Mouse (Mus musculus) ES-E14 (cell line): ENCODE measurements at regions not wholly inside any gene's neighbourhood (a gene's known extent, or its start where the extent isn't known, plus 50 kb on each side); places are given as distances from the start of the nearest gene placed in this dataset.
A peak's percentile ranks its signal among the peaks of the same experiment; 100 is the strongest.

ENCODE experiments used
- DNase-seq: peaks from one replicate; pipeline ENCODE4 v3.0.0-alpha.2; 2013; ENCODE audit warnings: low read depth, low spot score
- H3K27ac ChIP-seq: 2 replicates; pipeline ENCODE4 v1.5.1; 2012; ENCODE audit warnings: low read depth, mild to moderate bottlenecking, low read length, moderate library complexity, mixed read lengths; ENCODE audit not compliant: poor library complexity, insufficient read depth, severe bottlenecking
- H3K36me3 ChIP-seq: 2 replicates; pipeline ENCODE4 v1.6.1; 2012; ENCODE audit warnings: mild to moderate bottlenecking, low read length, moderate library complexity, mixed read lengths; ENCODE audit not compliant: control insufficient read depth, poor library complexity, insufficient read depth, severe bottlenecking
- H3K4me1 ChIP-seq, 2 experiments: fragments of 150-350 bp in 1 of 2; sonication (generic) in 1 of 2; 2 replicates each; pipeline ENCODE4 v1.6.1; 2012; ENCODE audit warnings: low read length in 2 of 2, mild to moderate bottlenecking in 1 of 2, mixed read lengths in 1 of 2; ENCODE audit not compliant: control insufficient read depth in 2 of 2, insufficient read depth in 2 of 2, poor library complexity in 1 of 2
- H3K4me3 ChIP-seq, 2 experiments: fragments of 150-350 bp in 1 of 2; sonication (generic) in 1 of 2; 2 replicates each; pipeline ENCODE4 v1.5.1; 2012; ENCODE audit warnings: low read length in 2 of 2, low read depth in 1 of 2, mild to moderate bottlenecking in 1 of 2, mixed read lengths in 1 of 2; ENCODE audit not compliant: insufficient read depth in 1 of 2, poor library complexity in 1 of 2, severe bottlenecking in 1 of 2
- H3K9ac ChIP-seq: 2 replicates; pipeline ENCODE4 v1.6.1; 2012; ENCODE audit warnings: low read depth, mild to moderate bottlenecking, low read length, mixed read lengths; ENCODE audit not compliant: poor library complexity, insufficient read depth, severe bottlenecking
- H3K9me3 ChIP-seq: fragments of 150-350 bp; sonication (generic); 2 replicates; pipeline ENCODE4 v1.6.1; 2012; ENCODE audit warnings: low read depth, mild to moderate bottlenecking, low read length; ENCODE audit not compliant: control insufficient read depth, insufficient read depth
- CHD2 ChIP-seq: IDR thresholded peaks from 2 replicates; pipeline ENCODE4 v1.6.1; 2014; ENCODE audit warnings: mild to moderate bottlenecking, low read depth, low read length, inconsistent platforms
- HCFC1 ChIP-seq: IDR thresholded peaks from 2 replicates; pipeline ENCODE4 v1.6.1; 2012; ENCODE audit warnings: low read length, inconsistent platforms, borderline replicate concordance; ENCODE audit not compliant: insufficient read depth
- MAFK ChIP-seq: IDR thresholded peaks from 2 replicates; pipeline ENCODE4 v1.6.1; 2014; ENCODE audit warnings: mild to moderate bottlenecking, low read depth, low read length, inconsistent platforms; ENCODE audit not compliant: insufficient read depth
- ZC3H11A ChIP-seq: IDR thresholded peaks from 2 replicates; pipeline ENCODE4 v1.6.1; 2012; ENCODE audit warnings: low read depth, mild to moderate bottlenecking, inconsistent platforms, low read length, borderline replicate concordance
- ZNF384 ChIP-seq: IDR thresholded peaks from 2 replicates; pipeline ENCODE4 v1.6.1; 2012; ENCODE audit warnings: low read depth, low read length, inconsistent platforms
- in situ Hi-C, 2 experiments: fragments of 600-800 bp; cut with MboI; formaldehyde crosslinking; loops; one replicate each; pipeline ENCODE4 v1.15.1; 2025; ENCODE audit warnings: low sequenced_read_pairs in 2 of 2, inconsistent platforms in 1 of 2; ENCODE audit not compliant: unreplicated experiment in 2 of 2

DNA sequence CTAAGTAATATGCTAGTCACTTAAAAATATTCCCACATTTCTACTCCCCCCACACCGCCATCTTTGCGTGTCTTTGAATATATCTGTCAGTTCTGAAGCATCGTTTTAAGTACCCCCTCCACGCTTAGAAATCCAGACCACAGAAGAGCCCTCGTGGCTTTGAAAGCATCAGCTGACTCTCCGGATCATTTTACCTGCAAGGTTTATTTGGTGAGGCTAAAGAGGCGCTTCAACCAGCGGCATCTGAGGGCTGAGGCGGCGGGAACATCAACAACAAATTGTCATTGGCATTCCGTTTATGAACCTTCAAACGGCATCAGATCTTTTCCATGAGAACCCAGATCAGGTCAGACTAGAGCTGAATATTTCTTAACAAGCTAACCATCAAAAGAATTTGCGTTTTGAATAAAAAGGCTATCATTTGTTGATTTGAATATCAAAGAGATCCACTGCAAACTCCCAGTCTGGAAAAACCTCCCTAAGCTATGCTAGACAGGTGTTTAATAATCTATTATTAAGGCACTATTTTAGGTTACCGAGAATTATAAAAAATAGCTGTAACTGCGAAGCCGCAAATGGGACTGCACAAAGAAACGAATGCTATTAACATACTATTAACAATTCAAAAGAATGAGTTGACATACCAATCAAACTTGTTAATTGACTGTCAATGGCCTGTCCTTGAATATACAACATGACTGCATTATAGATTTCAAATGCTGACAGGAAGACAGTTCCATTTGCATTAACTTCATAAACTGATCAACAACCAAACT is 210.9 kb upstream of the Zfp770 start:
- no peak overlapping the region for H3K27ac ChIP-seq
- no peak overlapping the region for H3K9ac ChIP-seq
- H3K36me3 ChIP-seq: no peaks in the 10 kb centered on the region
- 0 out of 4 replicates have a peak, but pooled peaks cover 0 to 2% of the 10 kb centered on the region in 2 experiments for H3K4me1 ChIP-seq
- H3K4me3 ChIP-seq: no peak overlapping the region
- no peak for DNase-seq
- no peaks in the 10 kb centered on the region for H3K9me3 ChIP-seq
- TF ChIP-seq ZC3H11A (no peak), ZNF384 (no peak), MAFK (no peak), CHD2 (no peak), HCFC1 (no peak)
- in situ Hi-C loops: no loop called here

- H3K27ac ChIP-seq: no peak overlapping the region
- H3K4me1 ChIP-seq: 0 out of 4 replicates have a peak, but pooled peaks cover 0 to 2% of the 10 kb centered on the region in 2 experiments
- H3K4me3 ChIP-seq: no peak overlapping the region
- DNase-seq: no peak
- TF ChIP-seq CHD2 (no peak), ZC3H11A (no peak), HCFC1 (no peak), MAFK (no peak), ZNF384 (no peak)
- no peaks in the 10 kb centered on the region for H3K9me3 ChIP-seq
- in situ Hi-C loops: no loop called here
- H3K9ac ChIP-seq: no peak overlapping the region
- H3K36me3 ChIP-seq: no peaks in the 10 kb centered on the region
These were observed 209.4 kb upstream of the Zfp770 start for GRCm38 (mm10) chr2:114410717-114411116.

DNA sequence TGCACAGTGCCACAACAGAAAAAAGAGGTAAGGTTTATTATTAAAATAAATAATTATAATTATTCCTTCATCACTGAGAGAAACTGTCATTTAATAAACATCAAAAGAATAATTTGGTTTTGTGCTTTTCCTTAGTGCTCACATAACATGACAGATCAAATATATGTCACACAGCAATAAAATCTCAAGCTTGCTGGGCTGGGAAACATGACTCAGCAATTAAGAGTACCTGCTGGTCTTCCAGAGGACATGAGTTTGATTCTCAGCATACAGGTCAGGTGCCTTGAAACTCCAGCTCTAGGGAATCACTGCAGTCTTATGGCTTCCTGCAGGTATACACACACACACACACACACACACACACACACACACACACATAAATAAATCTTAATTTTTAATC is 208.3 kb upstream of the Zfp770 start:
- no peak for DNase-seq
- no peak overlapping the region for H3K9ac ChIP-seq
- 0 out of 4 replicates have a peak, but pooled peaks cover 0 to 2% of the 10 kb centered on the region in 2 experiments for H3K4me1 ChIP-seq
- H3K36me3 ChIP-seq: no peaks in the 10 kb centered on the region
- TF ChIP-seq CHD2 (no peak), MAFK (peak; percentile 52; the same call in 1 of the 2 replicates)
- H3K4me3 ChIP-seq: no peak overlapping the region
- no peak overlapping the region for H3K27ac ChIP-seq
- H3K9me3 ChIP-seq: no peaks in the 10 kb centered on the region
- in situ Hi-C loops: no loop called here

DNA sequence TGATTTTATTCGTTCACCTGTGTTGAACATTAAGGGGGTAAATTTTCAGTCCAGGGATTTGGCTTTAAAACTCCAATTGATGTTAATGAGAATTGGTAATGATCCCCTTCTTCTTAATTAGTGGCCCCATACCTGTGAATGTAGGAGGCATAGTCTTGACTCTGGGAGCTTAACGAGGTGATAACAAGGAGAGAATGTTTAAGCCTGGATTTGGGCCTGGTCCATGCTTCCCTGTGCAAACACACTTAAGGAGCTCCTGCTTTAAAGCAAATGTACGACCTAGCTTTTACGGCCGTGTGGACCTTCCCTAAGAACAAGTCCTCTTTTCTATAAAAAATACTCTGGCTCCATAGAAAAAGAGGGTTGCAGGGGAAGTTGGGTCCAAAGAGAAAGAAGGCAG is 206.1 kb upstream of the Zfp770 start:
- H3K9ac ChIP-seq: no peak overlapping the region
- TF ChIP-seq ZC3H11A (no peak), ZNF384 (no peak), CHD2 (no peak), HCFC1 (no peak), MAFK (no peak)
- in situ Hi-C loops: no loop called here

DNA sequence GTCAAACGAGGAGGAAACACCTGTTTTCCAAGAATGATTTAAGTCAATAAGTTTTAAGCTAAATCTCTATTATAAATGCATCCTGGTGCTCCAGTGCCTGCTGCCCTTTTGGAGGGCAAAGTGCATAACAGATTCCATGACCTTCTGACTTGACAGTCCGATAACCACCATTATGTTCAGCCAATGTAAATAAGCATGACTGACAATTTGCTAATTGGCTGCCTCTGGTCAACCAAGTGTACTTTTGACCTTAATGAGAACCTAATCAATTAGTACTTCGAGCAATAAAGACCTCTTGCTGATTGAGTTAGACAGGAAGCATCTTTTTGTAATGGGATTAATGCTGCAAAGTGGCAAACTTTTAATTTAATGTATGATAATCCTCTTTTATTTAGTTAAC is 183.3 kb upstream of the Zfp770 start:
- Histone ChIP-seq H3K27ac (no peak overlapping the region), H3K4me3 (no peak overlapping the region), H3K9me3 (no peaks in the 10 kb centered on the region), H3K36me3 (no peaks in the 10 kb centered on the region), H3K9ac (no peak overlapping the region), H3K4me1 (no peaks in the 10 kb centered on the region)
- DNase-seq: no peak
- TF ChIP-seq ZNF384 (no peak), MAFK (no peak), HCFC1 (no peak), CHD2 (no peak), ZC3H11A (no peak)
- in situ Hi-C loops: no loop called here

More for the DNA sequence above, 206.1 kb upstream of the Zfp770 start:
- Histone ChIP-seq H3K9me3 (no peaks in the 10 kb centered on the region), H3K27ac (no peak overlapping the region), H3K4me3 (no peak overlapping the region), H3K36me3 (no peaks in the 10 kb centered on the region), H3K4me1 (0 out of 4 replicates have a peak, but pooled peaks cover 0 to 2% of the 10 kb centered on the region in 2 experiments)
- DNase-seq: no peak
